8 mouse cellular contexts compared by ENCODE assay signal in genomic region chr5:31613852-31614286, GRCm38 (mm10). TPM values are rescaled to one million over a fixed set of nuclear protein-coding genes. Genes with fewer than 3 reads are reported as not detected.
DNase-seq lines count a peak whose midpoint lies in the region; ATAC-seq and TF ChIP-seq lines count a peak whose summit lies in the region.

No protein-coding gene starts in this region.

- under 1% methylated on average over 37 of the region's 37 CpGs for WGBS in embryonic facial prominence, embryonic 12.5 days
- WGBS in kidney, adult 2 months: under 1% methylated on average over 37 of the region's 37 CpGs
- under 1% methylated on average over 37 of the region's 37 CpGs for WGBS in limb, embryonic 11.5 days
- WGBS in midbrain, embryonic 13.5 days: 1% methylated on average over 37 of the region's 37 CpGs
- WGBS in small intestine, adult 2 months: under 1% methylated on average over 37 of the region's 37 CpGs

- ATAC-seq in embryonic facial prominence, embryonic 12.5 days (ENCODE audit: insufficient number of reproducible peaks, insufficient read depth, low FRiP score, low TSS enrichment): peak; percentile 87
- ATAC-seq in limb, embryonic 11.5 days (ENCODE audit: insufficient number of reproducible peaks, low FRiP score, low TSS enrichment, low read depth): peak; percentile 82
- ATAC-seq in midbrain, embryonic 13.5 days: peak; percentile 98

- peaks cover 16% of the 10 kb centered on the region; the same call in 1 of the 2 replicates for H3K36me3 ChIP-seq in embryonic facial prominence, embryonic 12.5 days
- peaks cover 3% of the 10 kb centered on the region; the same call in 1 of the 2 replicates for H3K36me3 ChIP-seq in kidney, adult 2 months (ENCODE audit: control insufficient read depth, insufficient read depth, low read length)
- no peaks in the 10 kb centered on the region for H3K36me3 ChIP-seq in limb, embryonic 11.5 days (ENCODE audit: control insufficient read depth, insufficient read depth, low read length)
- H3K36me3 ChIP-seq in midbrain, embryonic 13.5 days: peaks cover 25% of the 10 kb centered on the region
- peaks cover 12% of the 10 kb centered on the region; the same call in 1 of the 2 replicates for H3K36me3 ChIP-seq in small intestine, adult 2 months (ENCODE audit: control insufficient read depth, insufficient read depth, low read length)

- peaks cover 7% of the 10 kb centered on the region for H3K4me1 ChIP-seq in embryonic facial prominence, embryonic 12.5 days
- peaks cover 7% of the 10 kb centered on the region for H3K4me1 ChIP-seq in kidney, adult 2 months (ENCODE audit: control insufficient read depth, insufficient read depth, low read length)
- peaks cover 5% of the 10 kb centered on the region; the same call in 1 of the 2 replicates for H3K4me1 ChIP-seq in limb, embryonic 11.5 days (ENCODE audit: control insufficient read depth, insufficient read depth, low read length)
- peaks cover 17% of the 10 kb centered on the region for H3K4me1 ChIP-seq in midbrain, embryonic 13.5 days (replicated peaks)
- H3K4me1 ChIP-seq in small intestine, adult 2 months (ENCODE audit: control insufficient read depth, insufficient read depth, insufficient read length, low read length): peaks cover 6% of the 10 kb centered on the region; the same call in 1 of the 2 replicates

- H3K4me2 ChIP-seq in embryonic facial prominence, embryonic 12.5 days (replicated peaks): peak overlapping the region; percentile 54
- H3K4me2 ChIP-seq in limb, embryonic 11.5 days (ENCODE audit: low read depth, severe bottlenecking): peak overlapping the region; percentile 39
- H3K4me2 ChIP-seq in midbrain, embryonic 13.5 days (replicated peaks): peak overlapping the region; percentile 69

- H3K27me3 ChIP-seq in embryonic facial prominence, embryonic 12.5 days: no peaks in the 10 kb centered on the region
- H3K27me3 ChIP-seq in kidney, adult 2 months (replicated peaks; ENCODE audit: control insufficient read depth, insufficient read depth, low read length): no peaks in the 10 kb centered on the region
- no peaks in the 10 kb centered on the region for H3K27me3 ChIP-seq in limb, embryonic 11.5 days (ENCODE audit: control insufficient read depth, insufficient read depth, low read length)
- H3K27me3 ChIP-seq in midbrain, embryonic 13.5 days: no peaks in the 10 kb centered on the region
- H3K27me3 ChIP-seq in small intestine, adult 2 months (ENCODE audit: control insufficient read depth, insufficient read depth, low read length): no peaks in the 10 kb centered on the region

- TF ChIP-seq POLR2A in kidney, adult 2 months (IDR thresholded peaks at IDR 0.05; ENCODE audit: low read depth, low read length): peak; percentile 20
- TF ChIP-seq POLR2A in small intestine, adult 2 months (IDR thresholded peaks at IDR 0.05; ENCODE audit: low read depth, low read length): peak; percentile 59

- TF ChIP-seq CTCF in kidney, adult 2 months (conservative IDR thresholded peaks at IDR 0.05; ENCODE audit: insufficient read depth, insufficient read length, low read depth, low read length): peak; percentile 45
- TF ChIP-seq CTCF in small intestine, adult 2 months (IDR thresholded peaks at IDR 0.05; ENCODE audit: extremely low read depth, insufficient read length, insufficient replicate concordance, low read depth, low read length): peak; percentile 59

- DNase-seq in 3134 (ENCODE audit: extremely low read depth, insufficient read length, low spot score): peak; percentile 83
- peak; percentile 88 to 93 for DNase-seq in adrenal gland, postnatal 36 days
- peak; percentile 92 for DNase-seq in heart, adult 18-20 months
- peak; percentile 94 for DNase-seq in kidney, adult 2 months
- DNase-seq in limb, embryonic 11.5 days (ENCODE audit: low spot score): peak; percentile 90

- peak overlapping the region; percentile 61 for H3K4me3 ChIP-seq in embryonic facial prominence, embryonic 12.5 days
- H3K4me3 ChIP-seq in kidney, adult 2 months (ENCODE audit: insufficient read depth, low read depth, low read length): peak overlapping the region; percentile 79
- peak overlapping the region; percentile 73 for H3K4me3 ChIP-seq in limb, embryonic 11.5 days (ENCODE audit: low read depth, low read length)
- peak overlapping the region; percentile 84 for H3K4me3 ChIP-seq in midbrain, embryonic 13.5 days (replicated peaks)
- H3K4me3 ChIP-seq in small intestine, adult 2 months (ENCODE audit: low read depth, low read length): peak overlapping the region; percentile 99

- H3K9me3 ChIP-seq in embryonic facial prominence, embryonic 12.5 days: no peaks in the 10 kb centered on the region
- no peaks in the 10 kb centered on the region for H3K9me3 ChIP-seq in limb, embryonic 11.5 days (ENCODE audit: control insufficient read depth, low read length)
- H3K9me3 ChIP-seq in midbrain, embryonic 13.5 days: no peaks in the 10 kb centered on the region

- H3K9ac ChIP-seq in embryonic facial prominence, embryonic 12.5 days: peak overlapping the region; percentile 68
- H3K9ac ChIP-seq in limb, embryonic 11.5 days (ENCODE audit: low read length): peak overlapping the region; percentile 83
- peak overlapping the region; percentile 78 for H3K9ac ChIP-seq in midbrain, embryonic 13.5 days (replicated peaks)

- peak overlapping the region; percentile 71 for H3K27ac ChIP-seq in embryonic facial prominence, embryonic 12.5 days
- H3K27ac ChIP-seq in kidney, adult 2 months (ENCODE audit: insufficient read depth, low read depth, low read length): peak overlapping the region; percentile 83
- peak overlapping the region; percentile 75 for H3K27ac ChIP-seq in limb, embryonic 11.5 days (replicated peaks; ENCODE audit: low read depth, low read length)
- H3K27ac ChIP-seq in midbrain, embryonic 13.5 days: peak overlapping the region; percentile 88
- peak overlapping the region; percentile 96 for H3K27ac ChIP-seq in small intestine, adult 2 months (ENCODE audit: insufficient read depth, low read depth, low read length)

RNA-seq across cellular contexts. Expression of gene Mrpl33, which starts 17.1 kb away (rescaled TPM):
- total RNA-seq in adrenal gland, postnatal 36 days (2021): 100 to 1,000 TPM; 292 to 420 TPM
- polyA plus RNA-seq in embryonic facial prominence, embryonic 12.5 days (2016; fragmentation: Nextera tagmentation; extraction: Ambion mirVana): 230 and 251 TPM in 2 replicates
- 100 to 1,000 TPM; 322 to 333 TPM for total RNA-seq in heart, adult 18-20 months (2021)
- polyA plus RNA-seq in kidney, adult 2 months (2012; rRNA removed): 24.1 and 34.3 TPM in 2 replicates
- polyA plus RNA-seq in limb, embryonic 11.5 days (2014; fragmentation: Nextera tagmentation; extraction: Ambion mirVana): 254 and 258 TPM in 2 replicates
- 188 and 192 TPM in 2 replicates for polyA plus RNA-seq in midbrain, embryonic 13.5 days (2015; fragmentation: Nextera tagmentation; extraction: Ambion mirVana)
- polyA plus RNA-seq in small intestine, adult 2 months (2012; rRNA removed): 4.3 and 7.9 TPM in 2 replicates

Comparison
In these comparisons a context has a peak if more than half of its experiments do, and no peak if none do; other contexts are left out.
1. Peak in every context shown above with its lines: DNase-seq, ATAC-seq, H3K4me3 ChIP-seq and H3K27ac ChIP-seq.